Mouse (Mus musculus) liver, embryonic 11.5 days (tissue): ENCODE measurements around the gene Ntan1. TPM values are rescaled to one million over a fixed set of nuclear protein-coding genes. Genes with fewer than 3 reads are reported as not detected.

Source experiments
- ATAC-seq: fragments of 200-750 bp; cut with Nextera tagmentation; replicated peaks from 2 replicates; pipeline ENCODE4 v1.8.0; 2017; ENCODE audit warnings: moderate number of reproducible peaks, mild to moderate bottlenecking, moderate TSS enrichment, moderate library complexity; ENCODE audit not compliant: low FRiP score
- DNase-seq: peaks from one replicate; pipeline ENCODE4 v3.0.0-alpha.2; 2017; ENCODE audit warnings: low spot score
- H3K27ac ChIP-seq: fragments of 300-500 bp; sonication (generic); 2 replicates; pipeline ENCODE4 v1.5.1; 2014; ENCODE audit warnings: mild to moderate bottlenecking, low read depth, low read length, control low read depth
- H3K27me3 ChIP-seq: fragments of 300-500 bp; sonication (generic); replicated peaks from 2 replicates; pipeline ENCODE4 v1.6.1; 2014; ENCODE audit warnings: low read length, mixed read lengths; ENCODE audit not compliant: control insufficient read depth, insufficient read depth
- H3K36me3 ChIP-seq: fragments of 300-500 bp; sonication (generic); 2 replicates; pipeline ENCODE4 v1.6.1; 2014; ENCODE audit warnings: mild to moderate bottlenecking, low read length, moderate library complexity, mixed read lengths; ENCODE audit not compliant: control insufficient read depth, insufficient read depth
- H3K4me1 ChIP-seq: fragments of 300-500 bp; sonication (generic); replicated peaks from 2 replicates; pipeline ENCODE4 v1.6.1; 2014; ENCODE audit warnings: low read length, mixed read lengths; ENCODE audit not compliant: control insufficient read depth, insufficient read depth
- H3K4me2 ChIP-seq: fragments of 300-500 bp; sonication (generic); 2 replicates; pipeline ENCODE4 v1.6.1; 2014; ENCODE audit warnings: mild to moderate bottlenecking, control low read depth, moderate library complexity
- H3K4me3 ChIP-seq: fragments of 300-500 bp; sonication (generic); 2 replicates; pipeline ENCODE4 v1.5.1; 2014; ENCODE audit warnings: low read depth, low read length, control low read depth
- H3K9ac ChIP-seq: fragments of 300-500 bp; sonication (generic); 2 replicates; pipeline ENCODE4 v1.6.1; 2014; ENCODE audit warnings: low read depth, low read length, control low read depth
- H3K9me3 ChIP-seq: fragments of 300-500 bp; sonication (generic); 2 replicates; pipeline ENCODE4 v1.6.1; 2016; ENCODE audit warnings: low read length, inconsistent platforms, mixed read lengths; ENCODE audit not compliant: control insufficient read depth
- WGBS: fragments of 180-500 bp; shearing (Covaris S2); extraction: QIAGEN DNeasy Blood & Tissue Kit; methylation state at CpG from one replicate; pipeline ENCODE4 v1.1.7; 2014; 5-methylcytosine and 5-hydroxymethylcytosine counted together
- microRNA-seq: library from miRNA; unstranded; fragments of <30 nt; microRNA quantifications from one replicate; pipeline ENCODE4, GENCODE M21; 2017; ENCODE audit warnings: borderline number of aligned reads
- polyA plus RNA-seq: library from polyadenylated mRNA; unstranded; fragments of >200 nt; fragmentation: Nextera tagmentation; extraction: Ambion mirVana; gene quantifications from 2 replicates; pipeline ENCODE4 v1.2.1, GENCODE M21; 2014

The Ntan1 gene
- polyA plus RNA-seq, 1 experiment from 2014 or later, result 83.8 TPM

DNA sequence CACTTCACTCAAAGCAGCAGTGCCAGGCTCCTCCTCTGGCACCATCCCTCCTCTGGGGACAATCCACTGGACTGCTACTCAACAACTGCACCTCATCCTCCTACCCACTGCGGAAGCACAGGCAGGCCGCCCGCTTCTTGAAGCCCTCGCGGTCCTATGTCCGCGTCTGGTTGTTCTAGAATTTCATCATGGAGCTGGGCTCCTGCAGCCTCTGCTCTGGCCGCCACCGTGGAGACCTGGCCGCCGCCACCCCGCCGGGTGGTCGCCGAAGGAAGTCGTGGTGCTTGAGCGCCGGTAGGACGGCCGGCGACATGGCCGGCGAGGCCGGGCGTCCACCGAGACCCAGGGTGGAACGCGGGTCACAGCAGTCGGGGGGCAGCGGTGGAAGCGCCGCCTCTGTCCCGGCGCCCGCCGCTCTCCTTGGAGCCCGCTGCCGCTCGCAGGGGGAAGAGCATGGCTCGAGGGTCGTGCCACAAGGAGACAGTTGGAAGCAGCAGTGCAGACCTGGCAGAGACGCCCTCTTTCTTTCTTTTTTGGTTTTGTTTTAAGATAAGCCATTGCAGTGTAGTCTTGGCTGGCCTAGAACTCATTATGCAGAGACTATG, 49.4 kb downstream of the Ntan1 start:
- Histone ChIP-seq H3K9me3 (no peaks in the 10 kb centered on the region), H3K4me2 (peak overlapping the region; percentile 51), H3K27ac (no peak overlapping the region), H3K9ac (peak overlapping the region; percentile 2), H3K4me1 (no peaks in the 10 kb centered on the region), H3K4me3 (peak overlapping the region; percentile 44), H3K27me3 (no peaks in the 10 kb centered on the region), H3K36me3 (peaks cover 4% of the 10 kb centered on the region; the same call in 1 of the 2 replicates)
- 18% methylated on average over 42 of the region's 42 CpGs for WGBS
- DNase-seq, result peak; percentile 36
- ATAC-seq, result peak; percentile 39

DNA sequence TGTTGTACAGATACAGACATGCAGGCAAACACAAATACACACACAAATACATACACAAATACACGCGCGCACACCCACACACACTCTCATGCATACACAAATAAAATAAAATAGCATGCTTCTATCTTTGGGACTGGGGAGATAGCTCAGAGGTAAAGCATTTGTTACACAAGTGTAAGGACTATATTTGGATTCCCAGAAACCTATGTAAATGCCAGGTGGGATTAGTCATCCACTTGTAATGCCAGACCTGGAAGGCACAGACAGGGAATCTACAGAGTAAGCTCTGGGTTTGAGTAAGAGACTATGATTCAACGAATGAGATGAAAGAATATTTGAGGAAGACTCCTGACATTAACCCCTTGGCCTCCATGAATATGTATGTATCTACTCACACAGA, 56.8 kb downstream of the Ntan1 start:
- 95% methylated on average over 4 of the region's 4 CpGs for WGBS
- Histone ChIP-seq H3K27me3 (no peaks in the 10 kb centered on the region), H3K27ac (no peak overlapping the region), H3K9ac (no peak overlapping the region), H3K4me2 (no peak overlapping the region), H3K4me1 (no peaks in the 10 kb centered on the region), H3K36me3 (peaks cover 3% of the 10 kb centered on the region), H3K4me3 (no peak overlapping the region), H3K9me3 (no peaks in the 10 kb centered on the region)
- no peak for DNase-seq
- ATAC-seq, result no peak

DNA sequence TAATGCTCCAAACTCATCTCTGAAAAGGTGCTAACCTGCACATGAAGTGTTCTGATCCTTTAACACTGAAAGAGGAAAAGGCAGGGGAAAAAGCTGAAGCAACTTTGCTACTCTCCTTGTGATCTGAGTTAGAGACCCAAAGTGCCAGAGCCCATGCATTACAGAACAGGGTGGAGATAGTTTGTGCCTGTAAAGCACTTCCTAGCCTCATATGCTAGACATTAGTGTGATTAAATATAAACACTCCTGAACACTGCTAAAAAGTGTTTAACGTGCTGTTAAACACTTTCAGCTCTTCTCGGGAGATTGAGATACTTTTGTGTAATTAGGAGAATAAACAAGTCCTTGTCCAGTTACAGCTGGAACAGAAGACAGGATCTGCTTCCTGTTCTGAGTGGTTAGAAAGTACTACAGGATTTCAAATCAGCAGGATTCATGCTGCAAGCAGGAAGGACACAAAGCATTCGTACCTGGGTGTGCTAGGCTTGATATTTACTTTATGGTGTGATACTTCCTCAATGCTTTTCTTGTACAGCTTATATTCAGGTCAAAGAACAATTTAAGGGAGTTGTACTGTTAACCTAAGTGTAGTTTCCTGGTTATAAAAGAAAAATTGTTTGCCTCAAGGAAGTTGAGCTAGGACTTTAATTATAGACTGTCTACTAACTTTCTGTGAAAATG, 64.6 kb downstream of the Ntan1 start:
- 61% methylated on average over 3 of the region's 3 CpGs for WGBS
- no peak overlapping the region for H3K27ac ChIP-seq

More for the DNA sequence above, 64.6 kb downstream of the Ntan1 start:
- Histone ChIP-seq H3K9ac (no peak overlapping the region), H3K4me2 (no peak overlapping the region), H3K27me3 (no peaks in the 10 kb centered on the region), H3K4me1 (no peaks in the 10 kb centered on the region), H3K36me3 (0 out of 2 replicates have a peak, but pooled peaks cover 2% of the 10 kb centered on the region), H3K4me3 (no peak overlapping the region), H3K9me3 (no peaks in the 10 kb centered on the region)
- no peak for DNase-seq
- ATAC-seq, result no peak

Small RNA genes within 50 kb of the gene (microRNA-seq; reads per million reads assigned to microRNA genes)
- not detected for gene Gm27734

Other genes starting within 250 kb of the Ntan1 start
- 43.9 and 51.2 TPM in 2 replicates for gene Parn, start 150.7 kb upstream of the Ntan1 start, polyA plus RNA-seq
- gene Bfar, start 147.0 kb upstream of the Ntan1 start, polyA plus RNA-seq, result 28.6 and 28.8 TPM in 2 replicates
- 4.9 and 5.2 TPM in 2 replicates for gene 3110001I22Rik, start 146.9 kb upstream of the Ntan1 start, polyA plus RNA-seq
- 0.48 and 1.2 TPM in 2 replicates for gene Pla2g10, start 87.9 kb upstream of the Ntan1 start, polyA plus RNA-seq
- 67.1 and 77.2 TPM in 2 replicates for gene Rrn3, start 38.1 kb upstream of the Ntan1 start, polyA plus RNA-seq
- gene Pdxdc1, start 84.3 kb downstream of the Ntan1 start, polyA plus RNA-seq, result 48.2 and 57.2 TPM in 2 replicates
- 1.9 and 3.1 TPM in 2 replicates for gene Mpv17l, start 84.3 kb downstream of the Ntan1 start, polyA plus RNA-seq
- gene 2900011O08Rik, start 167.8 kb downstream of the Ntan1 start, polyA plus RNA-seq, result 0.85 and 1.1 TPM in 2 replicates
- gene Ifitm7, start 168.0 kb downstream of the Ntan1 start, polyA plus RNA-seq, result 0.25 TPM in 1 of 2 replicates, not detected in the other